Comparison of ENCODE assay signal across 9 mouse cellular contexts in genomic region chr16:34192959-34193842, GRCm38 (mm10).
DNase-seq lines count a peak whose midpoint lies in the region; ATAC-seq and TF ChIP-seq lines count a peak whose summit lies in the region.
"Had no signal": no experiment of that assay in that cellular context is flagged by ENCODE, and none has a peak within 500 bp of the region (broad histone marks: within the 10 kb centered on the region; RNA-seq: fewer than 3 reads in every experiment).

No protein-coding gene starts in this region.

- no peak for TF ChIP-seq POLR2A in kidney, adult 2 months (IDR thresholded peaks at IDR 0.05; ENCODE audit: low read depth, low read length)
- TF ChIP-seq POLR2A in bone marrow, adult 2 months (IDR thresholded peaks at IDR 0.05; ENCODE audit: borderline replicate concordance, control insufficient read depth, low read depth, low read length): no peak

- no peak overlapping the region for H3K4me3 ChIP-seq in kidney, adult 2 months (ENCODE audit: insufficient read depth, low read depth, low read length)
- no peak overlapping the region for H3K4me3 ChIP-seq in kidney, embryonic 16.5 days (ENCODE audit: low read length)
- no peak overlapping the region for H3K4me3 ChIP-seq in bone marrow, adult 2 months (replicated peaks; ENCODE audit: control insufficient read depth, low read depth, low read length)
- H3K4me3 ChIP-seq in embryonic facial prominence, embryonic 14.5 days (ENCODE audit: low read depth, low read length): no peak overlapping the region
- no peak overlapping the region for H3K4me3 ChIP-seq in midbrain, embryonic 15.5 days
- H3K4me3 ChIP-seq: embryonic facial prominence, embryonic 15.5 days had no signal

- H3K27ac ChIP-seq in kidney, adult 2 months (ENCODE audit: insufficient read depth, low read depth, low read length): no peak overlapping the region
- no peak overlapping the region for H3K27ac ChIP-seq in kidney, embryonic 16.5 days (ENCODE audit: low read length)
- no peak overlapping the region for H3K27ac ChIP-seq in bone marrow, adult 2 months (ENCODE audit: control insufficient read depth, insufficient read depth, low read depth, low read length, poor library complexity)
- H3K27ac ChIP-seq in embryonic facial prominence, embryonic 14.5 days (replicated peaks; ENCODE audit: low read depth, low read length): no peak overlapping the region
- H3K27ac ChIP-seq in midbrain, embryonic 15.5 days: no peak overlapping the region
- H3K27ac ChIP-seq: embryonic facial prominence, embryonic 15.5 days had no signal

- TF ChIP-seq CTCF in kidney, adult 2 months (conservative IDR thresholded peaks at IDR 0.05; ENCODE audit: insufficient read depth, insufficient read length, low read depth, low read length): peak; percentile 84
- TF ChIP-seq CTCF in bone marrow, adult 2 months (IDR thresholded peaks at IDR 0.05; ENCODE audit: control insufficient read depth, insufficient read depth, low read length): peak; percentile 49

- H3K9me3 ChIP-seq in kidney, embryonic 16.5 days (ENCODE audit: low read length): no peaks in the 10 kb centered on the region
- no peaks in the 10 kb centered on the region for H3K9me3 ChIP-seq in embryonic facial prominence, embryonic 14.5 days (ENCODE audit: control insufficient read depth, low read length)
- H3K9me3 ChIP-seq in midbrain, embryonic 15.5 days: no peaks in the 10 kb centered on the region
- H3K9me3 ChIP-seq: embryonic facial prominence, embryonic 15.5 days had no signal

- H3K27me3 ChIP-seq in kidney, adult 2 months (replicated peaks; ENCODE audit: control insufficient read depth, insufficient read depth, low read length): no peaks in the 10 kb centered on the region
- H3K27me3 ChIP-seq in kidney, embryonic 16.5 days (ENCODE audit: insufficient read depth, low read length): no peaks in the 10 kb centered on the region
- H3K27me3 ChIP-seq in embryonic facial prominence, embryonic 14.5 days (replicated peaks; ENCODE audit: control insufficient read depth, insufficient read depth, low read length): no peaks in the 10 kb centered on the region
- H3K27me3 ChIP-seq in midbrain, embryonic 15.5 days (replicated peaks): no peaks in the 10 kb centered on the region
- H3K27me3 ChIP-seq: embryonic facial prominence, embryonic 15.5 days had no signal

- H3K36me3 ChIP-seq in kidney, adult 2 months (ENCODE audit: control insufficient read depth, insufficient read depth, low read length): no peaks in the 10 kb centered on the region
- H3K36me3 ChIP-seq in kidney, embryonic 16.5 days (ENCODE audit: insufficient read depth, low read length): peaks cover 8% of the 10 kb centered on the region; the same call in 1 of the 2 replicates
- H3K36me3 ChIP-seq in embryonic facial prominence, embryonic 14.5 days (ENCODE audit: control insufficient read depth, insufficient read depth, low read length): 0 out of 2 replicates have a peak, but pooled peaks cover 24% of the 10 kb centered on the region
- H3K36me3 ChIP-seq in midbrain, embryonic 15.5 days (replicated peaks): peaks cover 24% of the 10 kb centered on the region

- no peak overlapping the region for H3K4me2 ChIP-seq in kidney, embryonic 16.5 days (replicated peaks; ENCODE audit: low read depth, low read length)
- H3K4me2 ChIP-seq in embryonic facial prominence, embryonic 14.5 days (ENCODE audit: low read depth, low read length): no peak overlapping the region
- no peak overlapping the region for H3K4me2 ChIP-seq in midbrain, embryonic 15.5 days
- H3K4me2 ChIP-seq: embryonic facial prominence, embryonic 15.5 days had no signal

- 62% methylated on average over 10 of the region's 10 CpGs for whole genome bisulfite sequencing in kidney, adult 2 months
- WGBS in kidney, embryonic 16.5 days: 53% methylated on average over 10 of the region's 10 CpGs
- 33% methylated on average over 10 of the region's 10 CpGs for WGBS in bone marrow, adult 2 months
- 29% methylated on average over 10 of the region's 10 CpGs for WGBS in embryonic facial prominence, embryonic 14.5 days
- 43% methylated on average over 10 of the region's 10 CpGs for WGBS in midbrain, embryonic 15.5 days

- no peak overlapping the region for H3K9ac ChIP-seq in kidney, embryonic 16.5 days (replicated peaks; ENCODE audit: low read length)
- no peak overlapping the region for H3K9ac ChIP-seq in embryonic facial prominence, embryonic 14.5 days (ENCODE audit: low read depth, low read length)
- H3K9ac ChIP-seq in midbrain, embryonic 15.5 days: no peak overlapping the region
- H3K9ac ChIP-seq: embryonic facial prominence, embryonic 15.5 days had no signal

- H3K4me1 ChIP-seq in kidney, adult 2 months (ENCODE audit: control insufficient read depth, insufficient read depth, low read length): no peaks in the 10 kb centered on the region
- H3K4me1 ChIP-seq in kidney, embryonic 16.5 days (ENCODE audit: insufficient read depth, low read length): no peaks in the 10 kb centered on the region
- H3K4me1 ChIP-seq in bone marrow, adult 2 months (ENCODE audit: control insufficient read depth, insufficient read depth, low read length): no peaks in the 10 kb centered on the region
- H3K4me1 ChIP-seq in embryonic facial prominence, embryonic 14.5 days (ENCODE audit: control insufficient read depth, insufficient read depth, low read length): no peaks in the 10 kb centered on the region
- H3K4me1 ChIP-seq in midbrain, embryonic 15.5 days: peaks cover 4% of the 10 kb centered on the region; the same call in 1 of the 2 replicates
- H3K4me1 ChIP-seq: embryonic facial prominence, embryonic 15.5 days had no signal

- ATAC-seq in kidney, embryonic 16.5 days (ENCODE audit: low FRiP score, low TSS enrichment): no peak
- 0 out of 2 replicates have a peak, but pooled peaks have one; percentile 26 for ATAC-seq in embryonic facial prominence, embryonic 14.5 days (ENCODE audit: low read depth)
- ATAC-seq in midbrain, embryonic 15.5 days (replicated peaks): peak; percentile 79; the same call in 1 of the 2 replicates
- no peak for ATAC-seq in erythroblast, adult 5-6 weeks (replicated peaks; ENCODE audit: low FRiP score, poor library complexity, severe bottlenecking)

- DNase-seq in kidney, adult 2 months: peak; percentile 57
- DNase-seq in CD4-positive helper T cell, adult 2 months (ENCODE audit: low read depth, low spot score): peak; percentile 10
- peak; percentile 60 for DNase-seq in embryonic facial prominence, embryonic 14.5 days (ENCODE audit: low spot score)
- DNase-seq in kidney, postnatal 10 days: peak; percentile 55

Comparison
In these comparisons a context has a peak if more than half of its experiments do, and no peak if none do; other contexts are left out.
1. DNase-seq: peak in every context shown above with its lines; median percentile 60 in embryonic facial prominence, embryonic 14.5 days; 57 in kidney, adult 2 months; 55 in kidney, postnatal 10 days; 10 in CD4-positive helper T cell, adult 2 months.
2. ATAC-seq: peak in embryonic facial prominence, embryonic 14.5 days (single experiment) and midbrain, embryonic 15.5 days (single experiment); none in kidney, embryonic 16.5 days (single experiment) and erythroblast, adult 5-6 weeks (single experiment).